Mouse (Mus musculus) ES-Bruce4 (cell line): ENCODE data around the gene Rnf5.

Experiments
- CTCF ChIP-seq: IDR thresholded peaks from one replicate; pipeline ENCODE4 v1.8.1; 2011; ENCODE audit warnings: low read depth, low read length
- EP300 ChIP-seq: IDR thresholded peaks from 2 replicates; pipeline ENCODE4 v1.6.1; 2011; ENCODE audit warnings: low read depth, low read length; ENCODE audit not compliant: insufficient read depth
- POLR2A ChIP-seq: IDR thresholded peaks from one replicate; pipeline ENCODE4 v1.8.1; 2011; ENCODE audit warnings: low read length; ENCODE audit not compliant: insufficient read depth

DNA sequence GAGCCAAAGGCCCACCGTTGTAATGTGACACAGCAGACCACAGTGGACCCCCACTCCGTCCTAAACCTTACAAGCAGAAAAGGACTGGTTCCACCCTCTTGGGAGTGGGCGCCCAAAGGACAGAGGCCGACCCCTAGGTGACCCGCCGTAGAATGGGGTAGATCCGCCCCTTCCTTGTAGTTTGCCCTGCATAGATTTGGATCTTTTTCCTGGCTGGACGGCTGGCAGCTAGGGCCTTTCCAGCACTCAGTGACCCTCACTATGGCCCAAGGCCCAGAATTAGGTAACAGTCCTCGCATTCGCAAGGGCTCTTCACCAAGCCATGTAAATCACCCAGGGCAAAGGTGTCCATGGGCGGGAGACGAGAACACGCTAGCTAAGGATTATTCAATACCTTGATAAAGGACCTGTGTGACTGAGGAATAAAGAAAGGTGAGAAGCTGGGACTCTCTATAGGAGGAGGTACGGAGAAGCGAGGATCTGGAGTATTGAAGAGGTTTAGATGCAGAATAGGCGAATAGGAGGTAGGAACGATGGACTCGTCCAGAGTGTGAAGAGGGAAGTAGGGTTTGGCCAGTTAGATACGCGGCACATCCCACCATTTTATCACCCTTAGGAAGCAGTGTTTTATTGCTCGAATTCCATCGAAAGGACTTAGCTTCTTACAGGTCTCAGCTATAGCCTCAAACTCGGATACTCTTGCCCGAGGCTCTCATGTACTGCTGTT, 1.2 kb upstream of the Rnf5 start:
- TF ChIP-seq CTCF, result no peak
- TF ChIP-seq POLR2A, result peak; percentile 1
- TF ChIP-seq EP300, result no peak
